Mouse (Mus musculus): ENCODE measurements around the gene Pogk. TPM values are rescaled to one million over a fixed set of nuclear protein-coding genes. Genes with fewer than 3 reads are reported as not detected.
A peak's percentile ranks its signal among the peaks of the same experiment; 100 is the strongest.

The Pogk gene
- total RNA-seq, 1 experiment = 3.5 TPM

GRCm38 (mm10) chr1:166429053-166429452 is 19.4 kb upstream of the Pogk start:
- Histone ChIP-seq H3K4me1 (ENCODE audit: control insufficient read depth in 2 of 2, insufficient read depth in 2 of 2, low read length in 2 of 2, poor library complexity in 1 of 2) (no peaks in the 10 kb centered on the region), H3K9me3 (ENCODE audit: control insufficient read depth, insufficient read depth, low read depth, low read length) (no peaks in the 10 kb centered on the region), H3K9ac (ENCODE audit: insufficient read depth, low read depth, low read length, poor library complexity, severe bottlenecking) (no peak overlapping the region), H3K4me3 (ENCODE audit: insufficient read depth in 1 of 2, low read depth in 1 of 2, low read length in 2 of 2, poor library complexity in 1 of 2, severe bottlenecking in 1 of 2) (no peak overlapping the region), H3K36me3 (ENCODE audit: control insufficient read depth, insufficient read depth, low read length, poor library complexity, severe bottlenecking) (no peaks in the 10 kb centered on the region), H3K27ac (ENCODE audit: insufficient read depth, low read depth, low read length, poor library complexity, severe bottlenecking) (no peak overlapping the region)
- in situ Hi-C loops (cut with MboI; ENCODE audit: low sequenced_read_pairs in 2 of 2, unreplicated experiment in 2 of 2) = no loop called here
- no peak for DNase-seq (ENCODE audit: low read depth, low spot score)
- no peak for TF ChIP-seq MAFK (IDR thresholded peaks at IDR 0.05; ENCODE audit: insufficient read depth, low read depth, low read length)
- no peak for TF ChIP-seq CHD2 (IDR thresholded peaks at IDR 0.05; ENCODE audit: low read depth, low read length)
- TF ChIP-seq ZNF384 (IDR thresholded peaks at IDR 0.05; ENCODE audit: low read depth, low read length) = no peak
- TF ChIP-seq HCFC1 (IDR thresholded peaks at IDR 0.05; ENCODE audit: borderline replicate concordance, insufficient read depth, low read length) = no peak
- TF ChIP-seq ZC3H11A (IDR thresholded peaks at IDR 0.05; ENCODE audit: borderline replicate concordance, low read depth, low read length) = no peak

DNA sequence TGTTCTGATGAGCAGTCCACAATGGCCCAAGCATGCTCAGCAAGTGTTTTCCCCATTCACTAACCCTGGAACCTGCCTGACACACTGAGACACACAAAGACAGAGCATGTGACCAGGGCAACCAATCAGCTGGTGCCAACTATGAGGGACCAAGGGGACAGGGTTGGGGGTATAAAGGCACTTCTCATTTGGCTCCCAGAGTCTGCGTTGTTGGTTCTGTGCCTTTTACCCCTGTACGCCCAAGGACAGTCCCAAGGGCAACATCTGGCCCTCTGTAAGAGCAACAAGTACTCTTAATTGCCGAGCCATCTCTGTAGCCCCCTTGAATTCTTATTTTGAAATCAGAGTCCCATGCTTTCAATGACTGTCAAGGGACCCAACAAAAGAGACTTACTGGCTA is 2.6 kb upstream of the Pogk start:
- TF ChIP-seq CHD2 (IDR thresholded peaks at IDR 0.05; ENCODE audit: low read depth, low read length) = no peak
- no peak for TF ChIP-seq HCFC1 (IDR thresholded peaks at IDR 0.05; ENCODE audit: borderline replicate concordance, insufficient read depth, low read length)
- no peak for TF ChIP-seq ZC3H11A (IDR thresholded peaks at IDR 0.05; ENCODE audit: borderline replicate concordance, low read depth, low read length)
- TF ChIP-seq ZNF384 (IDR thresholded peaks at IDR 0.05; ENCODE audit: low read depth, low read length) = no peak
- TF ChIP-seq MAFK (IDR thresholded peaks at IDR 0.05; ENCODE audit: insufficient read depth, low read depth, low read length) = no peak
- no peaks in the 10 kb centered on the region for H3K4me1 ChIP-seq (ENCODE audit: control insufficient read depth in 2 of 2, insufficient read depth in 2 of 2, low read length in 2 of 2, poor library complexity in 1 of 2)
- in situ Hi-C loops (cut with MboI; ENCODE audit: low sequenced_read_pairs in 2 of 2, unreplicated experiment in 2 of 2) = no loop called here
- H3K9ac ChIP-seq (ENCODE audit: insufficient read depth, low read depth, low read length, poor library complexity, severe bottlenecking) = no peak overlapping the region
- no peak for DNase-seq (ENCODE audit: low read depth, low spot score)
- H3K9me3 ChIP-seq (ENCODE audit: control insufficient read depth, insufficient read depth, low read depth, low read length) = no peaks in the 10 kb centered on the region
- H3K36me3 ChIP-seq (ENCODE audit: control insufficient read depth, insufficient read depth, low read length, poor library complexity, severe bottlenecking) = no peaks in the 10 kb centered on the region
- H3K27ac ChIP-seq (ENCODE audit: insufficient read depth, low read depth, low read length, poor library complexity, severe bottlenecking) = no peak overlapping the region
- no peak overlapping the region for H3K4me3 ChIP-seq (ENCODE audit: insufficient read depth in 1 of 2, low read depth in 1 of 2, low read length in 2 of 2, poor library complexity in 1 of 2, severe bottlenecking in 1 of 2)

DNA sequence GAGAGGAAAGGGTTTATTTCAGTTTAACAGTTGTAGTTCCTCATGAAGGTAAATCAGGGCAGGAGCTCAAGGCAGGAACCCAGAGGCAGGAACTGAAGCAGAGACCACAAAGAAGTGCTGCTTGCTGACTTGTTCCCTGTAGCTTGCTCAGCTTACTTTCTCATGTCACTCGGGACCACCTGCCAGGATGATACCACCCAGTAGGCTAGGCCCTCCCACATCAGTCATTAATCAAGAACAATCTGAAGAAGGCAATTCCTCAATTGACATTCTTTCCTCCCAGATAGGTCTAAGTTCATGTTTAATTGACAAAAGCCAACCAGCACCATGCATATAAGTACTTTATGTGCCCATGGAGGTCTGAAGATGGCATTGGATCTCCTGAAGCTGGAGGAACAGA is 1.9 kb upstream of the Pogk start:
- H3K9ac ChIP-seq (ENCODE audit: insufficient read depth, low read depth, low read length, poor library complexity, severe bottlenecking) = no peak overlapping the region
- TF ChIP-seq CHD2 (IDR thresholded peaks at IDR 0.05; ENCODE audit: low read depth, low read length) (no peak), HCFC1 (IDR thresholded peaks at IDR 0.05; ENCODE audit: borderline replicate concordance, insufficient read depth, low read length) (no peak), MAFK (IDR thresholded peaks at IDR 0.05; ENCODE audit: insufficient read depth, low read depth, low read length) (no peak), ZNF384 (IDR thresholded peaks at IDR 0.05; ENCODE audit: low read depth, low read length) (no peak), ZC3H11A (IDR thresholded peaks at IDR 0.05; ENCODE audit: borderline replicate concordance, low read depth, low read length) (no peak)
- in situ Hi-C loops (cut with MboI; ENCODE audit: low sequenced_read_pairs in 2 of 2, unreplicated experiment in 2 of 2) = no loop called here

GRCm38 (mm10) chr1:166409177-166409700 is 424 bp downstream of the Pogk start:
- no peaks in the 10 kb centered on the region for H3K4me1 ChIP-seq (ENCODE audit: control insufficient read depth in 2 of 2, insufficient read depth in 2 of 2, low read length in 2 of 2, poor library complexity in 1 of 2)
- peak overlapping the region; percentile 64 for H3K9ac ChIP-seq (ENCODE audit: insufficient read depth, low read depth, low read length, poor library complexity, severe bottlenecking)
- TF ChIP-seq HCFC1 (IDR thresholded peaks at IDR 0.05; ENCODE audit: borderline replicate concordance, insufficient read depth, low read length) (no peak), ZNF384 (IDR thresholded peaks at IDR 0.05; ENCODE audit: low read depth, low read length) (no peak), CHD2 (IDR thresholded peaks at IDR 0.05; ENCODE audit: low read depth, low read length) (no peak), MAFK (IDR thresholded peaks at IDR 0.05; ENCODE audit: insufficient read depth, low read depth, low read length) (no peak), ZC3H11A (IDR thresholded peaks at IDR 0.05; ENCODE audit: borderline replicate concordance, low read depth, low read length) (no peak)
- no peak overlapping the region for H3K27ac ChIP-seq (ENCODE audit: insufficient read depth, low read depth, low read length, poor library complexity, severe bottlenecking)
- DNase-seq (ENCODE audit: low read depth, low spot score) = no peak
- in situ Hi-C loops (cut with MboI; ENCODE audit: low sequenced_read_pairs in 2 of 2, unreplicated experiment in 2 of 2) = no loop called here
- H3K36me3 ChIP-seq (ENCODE audit: control insufficient read depth, insufficient read depth, low read length, poor library complexity, severe bottlenecking) = no peaks in the 10 kb centered on the region
- H3K9me3 ChIP-seq (ENCODE audit: control insufficient read depth, insufficient read depth, low read depth, low read length) = no peaks in the 10 kb centered on the region
- H3K4me3 ChIP-seq (ENCODE audit: insufficient read depth in 1 of 2, low read depth in 1 of 2, low read length in 2 of 2, poor library complexity in 1 of 2, severe bottlenecking in 1 of 2) = peak overlapping the region; percentile 44 to 66; a peak in 3 of 4 replicates

More for the DNA sequence above, 1.9 kb upstream of the Pogk start:
- Histone ChIP-seq H3K4me1 (ENCODE audit: control insufficient read depth in 2 of 2, insufficient read depth in 2 of 2, low read length in 2 of 2, poor library complexity in 1 of 2) (no peaks in the 10 kb centered on the region), H3K9me3 (ENCODE audit: control insufficient read depth, insufficient read depth, low read depth, low read length) (no peaks in the 10 kb centered on the region), H3K4me3 (ENCODE audit: insufficient read depth in 1 of 2, low read depth in 1 of 2, low read length in 2 of 2, poor library complexity in 1 of 2, severe bottlenecking in 1 of 2) (no peak overlapping the region), H3K27ac (ENCODE audit: insufficient read depth, low read depth, low read length, poor library complexity, severe bottlenecking) (no peak overlapping the region), H3K36me3 (ENCODE audit: control insufficient read depth, insufficient read depth, low read length, poor library complexity, severe bottlenecking) (no peaks in the 10 kb centered on the region)
- no peak for DNase-seq (ENCODE audit: low read depth, low spot score)

DNA sequence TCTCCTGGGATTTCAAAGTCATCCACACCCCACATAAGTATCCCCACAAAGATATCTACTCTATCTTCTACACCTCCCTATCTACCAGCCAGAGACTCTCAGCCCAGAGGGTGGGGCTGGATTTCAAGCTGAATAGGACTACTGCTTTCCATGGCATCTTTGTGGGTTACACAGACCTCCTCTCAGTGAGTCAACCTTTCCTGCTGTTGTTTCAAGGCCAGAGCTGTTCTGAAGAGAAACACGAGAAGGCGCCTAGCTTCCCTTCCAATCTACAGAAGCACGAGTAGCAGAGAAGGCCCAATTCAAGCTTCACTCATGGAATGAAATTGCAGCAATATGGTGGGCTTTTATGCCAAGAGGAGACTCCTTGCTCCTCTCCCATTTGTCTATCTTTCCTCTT is 5.8 kb downstream of the Pogk start:
- TF ChIP-seq CHD2 (IDR thresholded peaks at IDR 0.05; ENCODE audit: low read depth, low read length) = no peak
- TF ChIP-seq ZNF384 (IDR thresholded peaks at IDR 0.05; ENCODE audit: low read depth, low read length) = no peak
- TF ChIP-seq MAFK (IDR thresholded peaks at IDR 0.05; ENCODE audit: insufficient read depth, low read depth, low read length) = no peak
- TF ChIP-seq HCFC1 (IDR thresholded peaks at IDR 0.05; ENCODE audit: borderline replicate concordance, insufficient read depth, low read length) = no peak
- no peak for TF ChIP-seq ZC3H11A (IDR thresholded peaks at IDR 0.05; ENCODE audit: borderline replicate concordance, low read depth, low read length)
- Histone ChIP-seq H3K9ac (ENCODE audit: insufficient read depth, low read depth, low read length, poor library complexity, severe bottlenecking) (no peak overlapping the region), H3K9me3 (ENCODE audit: control insufficient read depth, insufficient read depth, low read depth, low read length) (no peaks in the 10 kb centered on the region), H3K36me3 (ENCODE audit: control insufficient read depth, insufficient read depth, low read length, poor library complexity, severe bottlenecking) (no peaks in the 10 kb centered on the region), H3K4me1 (ENCODE audit: control insufficient read depth in 2 of 2, insufficient read depth in 2 of 2, low read length in 2 of 2, poor library complexity in 1 of 2) (no peaks in the 10 kb centered on the region), H3K27ac (ENCODE audit: insufficient read depth, low read depth, low read length, poor library complexity, severe bottlenecking) (no peak overlapping the region), H3K4me3 (ENCODE audit: insufficient read depth in 1 of 2, low read depth in 1 of 2, low read length in 2 of 2, poor library complexity in 1 of 2, severe bottlenecking in 1 of 2) (no peak overlapping the region)
- in situ Hi-C loops (cut with MboI; ENCODE audit: low sequenced_read_pairs in 2 of 2, unreplicated experiment in 2 of 2) = no loop called here
- no peak for DNase-seq (ENCODE audit: low read depth, low spot score)

Measured in ES-E14 (cell line).